Mouse (Mus musculus) ES-Bruce4 (cell line): ENCODE measurements around the gene Ssbp3. TPM values are rescaled to one million over a fixed set of nuclear protein-coding genes. Genes with fewer than 3 reads are reported as not detected.

Source experiments
- H3K27ac ChIP-seq: 2 replicates; pipeline ENCODE4 v1.5.1; 2012; ENCODE audit warnings: low read length, inconsistent platforms; ENCODE audit not compliant: insufficient read depth
- H3K27me3 ChIP-seq: 2 replicates; pipeline ENCODE4 v1.6.1; 2012; ENCODE audit warnings: mild to moderate bottlenecking, low read length, inconsistent platforms; ENCODE audit not compliant: control insufficient read depth, poor library complexity, insufficient read depth, severe bottlenecking
- H3K36me3 ChIP-seq: 2 replicates; pipeline ENCODE4 v1.6.1; 2012; ENCODE audit warnings: inconsistent platforms, mild to moderate bottlenecking, low read length, moderate library complexity; ENCODE audit not compliant: control insufficient read depth, poor library complexity, insufficient read depth, severe bottlenecking
- H3K4me1 ChIP-seq: one replicate; pipeline ENCODE4 v1.8.1; 2011; ENCODE audit warnings: low read length; ENCODE audit not compliant: control insufficient read depth, insufficient read depth
- H3K4me3 ChIP-seq: 2 replicates; pipeline ENCODE4 v1.5.1; 2011; ENCODE audit warnings: low read depth, mild to moderate bottlenecking, low read length
- H3K9ac ChIP-seq: 2 replicates; pipeline ENCODE4 v1.6.1; 2012; ENCODE audit warnings: low read depth, mild to moderate bottlenecking, inconsistent platforms; ENCODE audit not compliant: poor library complexity, severe bottlenecking
- H3K9me3 ChIP-seq: replicated peaks from 2 replicates; pipeline ENCODE4 v1.6.1; 2012; ENCODE audit warnings: mild to moderate bottlenecking, low read length, inconsistent platforms; ENCODE audit not compliant: control insufficient read depth, poor library complexity, insufficient read depth, severe bottlenecking
- CTCF ChIP-seq: IDR thresholded peaks from one replicate; pipeline ENCODE4 v1.8.1; 2011; ENCODE audit warnings: low read depth, low read length
- EP300 ChIP-seq: IDR thresholded peaks from 2 replicates; pipeline ENCODE4 v1.6.1; 2011; ENCODE audit warnings: low read depth, low read length; ENCODE audit not compliant: insufficient read depth
- POLR2A ChIP-seq: IDR thresholded peaks from one replicate; pipeline ENCODE4 v1.8.1; 2011; ENCODE audit warnings: low read length; ENCODE audit not compliant: insufficient read depth
- polyA plus RNA-seq: library from polyadenylated mRNA; stranded (reverse); fragments of >200 nt; gene quantifications from 2 replicates; pipeline ENCODE4 v1.2.4, GENCODE M21; 2011; ENCODE audit warnings: low read depth; ENCODE audit not compliant: missing spikeins, insufficient read depth, insufficient read length

Ssbp3 gene
- polyA plus RNA-seq, 1 experiment = 245 TPM

- no peaks in the 10 kb centered on the region for H3K9me3 ChIP-seq
- no peak overlapping the region for H3K27ac ChIP-seq
- no peaks in the 10 kb centered on the region for H3K36me3 ChIP-seq
- peaks cover 2% of the 10 kb centered on the region for H3K4me1 ChIP-seq
- TF ChIP-seq CTCF = no peak
- TF ChIP-seq EP300 = no peak
- no peak overlapping the region for H3K4me3 ChIP-seq
- H3K9ac ChIP-seq = no peak overlapping the region
- H3K27me3 ChIP-seq = no peaks in the 10 kb centered on the region
Observed at GRCm38 (mm10) chr4:106970786-106971185, 60.3 kb downstream of the Ssbp3 start.

- Histone ChIP-seq H3K36me3 (no peaks in the 10 kb centered on the region), H3K4me3 (no peak overlapping the region), H3K9ac (no peak overlapping the region), H3K27me3 (no peaks in the 10 kb centered on the region), H3K9me3 (no peaks in the 10 kb centered on the region), H3K27ac (no peak overlapping the region), H3K4me1 (peaks cover 6% of the 10 kb centered on the region)
- TF ChIP-seq EP300 (no peak), POLR2A (no peak), CTCF (no peak)
Observed at GRCm38 (mm10) chr4:106972061-106972460, 61.6 kb downstream of the Ssbp3 start.

- Histone ChIP-seq H3K36me3 (no peaks in the 10 kb centered on the region), H3K4me3 (no peak overlapping the region), H3K4me1 (peaks cover 7% of the 10 kb centered on the region), H3K27me3 (no peaks in the 10 kb centered on the region), H3K9me3 (no peaks in the 10 kb centered on the region), H3K9ac (no peak overlapping the region), H3K27ac (no peak overlapping the region)
- no peak for TF ChIP-seq CTCF
- TF ChIP-seq POLR2A = no peak
Observed at GRCm38 (mm10) chr4:106972461-106973384, 62.2 kb downstream of the Ssbp3 start.

- Histone ChIP-seq H3K4me3 (no peak overlapping the region), H3K4me1 (peaks cover 13% of the 10 kb centered on the region), H3K9me3 (no peaks in the 10 kb centered on the region), H3K36me3 (no peaks in the 10 kb centered on the region), H3K9ac (no peak overlapping the region), H3K27ac (no peak overlapping the region), H3K27me3 (no peaks in the 10 kb centered on the region)
- TF ChIP-seq EP300 (no peak), CTCF (no peak), POLR2A (no peak)
Observed at GRCm38 (mm10) chr4:106975324-106975723, 64.8 kb downstream of the Ssbp3 start.

GRCm38 (mm10) chr4:106975890-106976289 is 65.4 kb downstream of the Ssbp3 start:
- no peak overlapping the region for H3K9ac ChIP-seq
- H3K36me3 ChIP-seq = no peaks in the 10 kb centered on the region
- no peak overlapping the region for H3K27ac ChIP-seq
- no peak overlapping the region for H3K4me3 ChIP-seq
- H3K27me3 ChIP-seq = no peaks in the 10 kb centered on the region
- peaks cover 13% of the 10 kb centered on the region for H3K4me1 ChIP-seq
- TF ChIP-seq POLR2A = no peak
- TF ChIP-seq CTCF = no peak
- TF ChIP-seq EP300 = no peak
- H3K9me3 ChIP-seq = no peaks in the 10 kb centered on the region

- no peak for TF ChIP-seq CTCF
- no peak for TF ChIP-seq EP300
- TF ChIP-seq POLR2A = no peak
- H3K4me3 ChIP-seq = no peak overlapping the region
- no peak overlapping the region for H3K9ac ChIP-seq
- H3K27ac ChIP-seq = no peak overlapping the region
- no peaks in the 10 kb centered on the region for H3K27me3 ChIP-seq
- no peaks in the 10 kb centered on the region for H3K36me3 ChIP-seq
- H3K9me3 ChIP-seq = no peaks in the 10 kb centered on the region
- peaks cover 13% of the 10 kb centered on the region for H3K4me1 ChIP-seq
Observed at GRCm38 (mm10) chr4:106976576-106976975, 66.1 kb downstream of the Ssbp3 start.
